Mouse (Mus musculus) testis, adult 2 months (tissue): ENCODE data around the gene Hist1h4k.
A peak's percentile ranks its signal among the peaks of the same experiment; 100 is the strongest.

Source experiments
- CTCF ChIP-seq: fragments of 200-500 bp; IDR thresholded peaks from 2 replicates; pipeline ENCODE4 v1.5.1; 2012; ENCODE audit warnings: low read depth, mild to moderate bottlenecking, inconsistent platforms, low read length, moderate library complexity; ENCODE audit not compliant: control insufficient read depth, insufficient read depth, insufficient replicate concordance
- POLR2A ChIP-seq: fragments of 200-500 bp; IDR thresholded peaks from 2 replicates; pipeline ENCODE4 v1.6.1; 2012; ENCODE audit warnings: low read depth, mild to moderate bottlenecking, inconsistent platforms, low read length, moderate library complexity; ENCODE audit not compliant: control insufficient read depth

DNA sequence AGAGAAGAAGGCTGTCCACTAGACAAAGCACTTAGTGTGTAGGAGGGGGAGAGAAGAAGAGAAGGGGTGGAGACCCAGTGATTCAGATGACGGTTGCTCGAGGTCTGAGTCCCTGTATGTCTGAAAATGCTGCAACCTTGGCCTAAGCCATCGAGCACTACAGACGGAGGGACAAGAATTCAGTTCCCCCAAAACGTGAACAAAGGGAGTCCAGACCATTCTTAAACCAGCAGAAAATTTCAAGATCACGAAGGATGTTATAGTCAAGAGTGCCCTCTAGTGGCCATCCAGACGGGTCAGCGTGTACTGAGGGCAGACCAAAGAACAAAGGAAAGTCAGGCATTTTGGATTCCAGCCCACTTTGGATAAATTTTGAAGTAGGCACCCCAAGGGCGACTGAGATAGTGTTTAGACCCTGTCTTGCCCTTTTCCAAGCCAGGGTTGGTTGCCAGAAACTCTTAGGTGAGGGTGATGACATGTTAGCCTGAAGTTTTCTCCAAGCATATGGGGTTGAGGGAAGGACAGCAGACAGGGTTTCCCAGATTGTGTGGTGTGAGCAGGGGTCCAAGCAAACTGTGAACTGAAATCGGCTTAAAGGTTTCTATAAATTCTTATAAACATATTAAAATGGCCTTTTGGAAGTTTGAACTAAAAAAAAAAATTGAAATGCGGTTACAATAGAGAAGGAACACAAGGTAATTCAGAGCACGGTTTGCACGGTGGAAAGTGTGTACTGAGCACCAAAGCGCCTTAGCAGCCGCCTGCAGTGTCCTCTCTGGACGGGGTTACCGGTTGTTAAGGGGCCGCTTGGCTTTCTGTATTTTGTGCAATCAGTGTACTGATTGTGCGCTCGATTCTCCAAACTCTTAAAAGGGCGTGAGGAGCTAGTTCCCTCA is 16.0 kb downstream of the Hist1h4k start:
- no peak for TF ChIP-seq POLR2A
- TF ChIP-seq CTCF: peak; percentile 29; the same call in 1 of the 2 replicates
